Mouse (Mus musculus) activated CD4-positive, CD25-positive, alpha-beta regulatory T cell (primary cell): Measurements from ENCODE around the gene Pank4. TPM values are rescaled to one million over a fixed set of nuclear protein-coding genes. Genes with fewer than 3 reads are reported as not detected.

ENCODE experiments used
- polyA plus RNA-seq, 2 experiments: library from polyadenylated mRNA; unstranded; fragments of 100-300 nt; shearing (Covaris generic); gene quantifications; one replicate each; pipeline ENCODE4 v1.2.1; 2017

The Pank4 gene
- polyA plus RNA-seq = 10 to 100 TPM; 37.2 to 56.9 TPM

GRCm38 (mm10) chr4:154963901-154964580 lies at the start of gene Pank4:
TSS of gene Pank4 (plus strand) at chr4:154964123.

GRCm38 (mm10) chr4:154928395-154929087 lies 35.4 kb upstream of the Pank4 start, which contains the start of gene Tnfrsf14:
TSS of gene Tnfrsf14 (minus strand) at chr4:154928563.

GRCm38 (mm10) chr4:154960690-154961225 lies 3.2 kb upstream of the Pank4 start, which contains the start of gene Hes5:
TSS of gene Hes5 (plus strand) at chr4:154960923.

Other genes starting within 250 kb of the Pank4 start
- gene Ttc34, start 126.7 kb upstream of the Pank4 start, polyA plus RNA-seq = under 1 TPM in 1 of 2 experiments, not detected in 1; 0.38 TPM
- gene Mmel1, start 94.5 kb upstream of the Pank4 start, polyA plus RNA-seq = not detected
- 1 to 10 TPM; 4.6 to 7.9 TPM for gene Fam213b, start 65.0 kb upstream of the Pank4 start, polyA plus RNA-seq
- 10 to 100 TPM in 1 of 2 experiments, 1 to 10 TPM in 1; 7.7 to 10.2 TPM for gene Tnfrsf14, start 35.6 kb upstream of the Pank4 start, polyA plus RNA-seq
- 1 to 10 TPM in 1 of 2 experiments, not detected in 1; 2.0 TPM for gene Hes5, start 3.2 kb upstream of the Pank4 start, polyA plus RNA-seq
- gene Plch2, start 92.7 kb downstream of the Pank4 start, polyA plus RNA-seq = under 1 TPM in 1 of 2 experiments, not detected in 1; 0.05 TPM
- gene Pex10, start 102.9 kb downstream of the Pank4 start, polyA plus RNA-seq = 10 to 100 TPM; 11.0 to 11.5 TPM
- gene Rer1, start 122.3 kb downstream of the Pank4 start, polyA plus RNA-seq = 100 to 1,000 TPM; 191 to 203 TPM
- gene Morn1, start 122.5 kb downstream of the Pank4 start, polyA plus RNA-seq = 1 to 10 TPM; 1.3 to 2.3 TPM